Mouse (Mus musculus): Measurements from ENCODE around the gene Lrrc23.

- no peak for TF ChIP-seq CTCF (IDR thresholded peaks at IDR 0.05; ENCODE audit: low read depth, low read length)
- no peak for TF ChIP-seq POLR2A (IDR thresholded peaks at IDR 0.05; ENCODE audit: insufficient read depth, low read length)
Measured at GRCm38 (mm10) chr6:124734417-124734816, 45.1 kb downstream of the Lrrc23 start.
